Mouse (Mus musculus): Measurements from ENCODE around the gene Tnfsf15. TPM values are rescaled to one million over a fixed set of nuclear protein-coding genes. Genes with fewer than 3 reads are reported as not detected.

Gene Tnfsf15
- polyA plus RNA-seq, 1 experiment from 2014 or later = not detected

DNA sequence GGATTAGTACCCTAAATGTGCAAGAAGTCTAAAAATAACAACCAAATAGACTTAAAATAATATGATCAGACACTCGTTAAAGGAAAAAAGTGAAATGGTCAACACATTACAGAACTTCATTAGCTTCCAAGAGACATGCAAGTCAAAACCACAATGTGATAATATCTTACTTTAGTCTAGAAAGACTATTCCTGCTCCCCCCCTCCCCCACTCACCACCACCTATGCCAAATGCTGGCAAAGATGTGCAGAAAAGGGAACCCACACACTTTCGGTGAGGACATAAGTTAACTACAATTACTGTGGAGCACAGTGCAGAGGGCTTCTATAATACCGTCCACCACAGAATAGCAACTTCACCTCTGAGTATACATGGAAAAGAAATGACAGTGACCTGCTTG lies 24.2 kb upstream of the Tnfsf15 start:
- ATAC-seq = no peak
- no peaks in the 10 kb centered on the region for H3K9me3 ChIP-seq (replicated peaks; ENCODE audit: control insufficient read depth, low read length)
- H3K36me3 ChIP-seq (ENCODE audit: control insufficient read depth, insufficient read depth, low read length) = no peaks in the 10 kb centered on the region
- no peak overlapping the region for H3K27ac ChIP-seq (ENCODE audit: low read depth, low read length)
- H3K9ac ChIP-seq (ENCODE audit: low read length) = no peak overlapping the region
- no peaks in the 10 kb centered on the region for H3K4me1 ChIP-seq (ENCODE audit: control insufficient read depth, insufficient read depth, low read length)
- no peak for DNase-seq (ENCODE audit: low spot score)
- 84% methylated on average over 3 of the region's 3 CpGs for WGBS
- no peak overlapping the region for H3K4me3 ChIP-seq (ENCODE audit: low read depth, low read length)
- H3K27me3 ChIP-seq (replicated peaks; ENCODE audit: control insufficient read depth, insufficient read depth, low read length) = no peaks in the 10 kb centered on the region
- no peak overlapping the region for H3K4me2 ChIP-seq (ENCODE audit: low read length)

DNA sequence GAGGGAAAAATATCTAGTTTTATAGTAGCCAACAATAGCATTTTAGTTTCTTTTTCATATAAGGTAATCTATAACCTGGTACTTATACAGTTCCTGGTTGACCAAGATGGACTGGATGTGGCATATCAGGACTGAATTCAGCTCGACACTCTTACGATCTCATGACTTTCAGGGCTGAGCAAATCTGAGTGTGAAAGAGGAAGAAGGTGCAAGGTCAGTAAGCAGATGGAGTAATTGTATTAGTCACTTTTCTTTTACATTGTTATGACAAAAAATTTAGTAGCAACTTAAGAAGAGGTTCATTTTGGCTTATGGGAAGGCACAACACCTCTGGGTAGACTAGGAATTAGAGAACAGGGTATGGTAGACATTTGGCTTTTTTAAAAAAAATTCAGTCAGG lies 20.1 kb upstream of the Tnfsf15 start:
- H3K4me2 ChIP-seq (ENCODE audit: low read length) = no peak overlapping the region
- H3K27me3 ChIP-seq (replicated peaks; ENCODE audit: control insufficient read depth, insufficient read depth, low read length) = no peaks in the 10 kb centered on the region
- no peak overlapping the region for H3K4me3 ChIP-seq (ENCODE audit: low read depth, low read length)
- H3K9ac ChIP-seq (ENCODE audit: low read length) = no peak overlapping the region
- DNase-seq (ENCODE audit: low spot score) (no peak), ATAC-seq (no peak)
- no peaks in the 10 kb centered on the region for H3K36me3 ChIP-seq (ENCODE audit: control insufficient read depth, insufficient read depth, low read length)
- WGBS = 93% methylated on average over 2 of the region's 2 CpGs
- H3K4me1 ChIP-seq (ENCODE audit: control insufficient read depth, insufficient read depth, low read length) = no peaks in the 10 kb centered on the region
- no peak overlapping the region for H3K27ac ChIP-seq (ENCODE audit: low read depth, low read length)
- no peaks in the 10 kb centered on the region for H3K9me3 ChIP-seq (replicated peaks; ENCODE audit: control insufficient read depth, low read length)

DNA sequence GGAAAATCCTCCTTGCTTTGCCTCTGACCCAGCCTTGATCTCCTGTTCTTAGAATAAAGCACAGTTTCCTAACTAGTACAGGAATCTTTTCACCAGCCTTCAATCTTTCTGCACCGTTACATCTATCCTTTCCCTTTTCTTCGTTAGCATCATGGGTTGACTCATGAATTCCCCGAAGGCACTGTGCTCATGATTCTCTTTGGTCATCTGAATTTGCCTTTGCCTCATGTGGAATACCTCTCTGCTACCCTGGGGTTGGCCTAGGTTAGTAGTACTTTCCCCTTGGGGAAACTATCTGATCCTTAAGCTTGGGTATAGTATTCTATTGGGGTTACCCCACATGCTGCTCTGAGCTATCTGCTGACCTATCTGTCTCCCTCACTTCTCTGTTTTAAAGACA lies 15.0 kb upstream of the Tnfsf15 start:
- Histone ChIP-seq H3K9ac (ENCODE audit: low read length) (no peak overlapping the region), H3K4me1 (ENCODE audit: control insufficient read depth, insufficient read depth, low read length) (no peaks in the 10 kb centered on the region), H3K27me3 (replicated peaks; ENCODE audit: control insufficient read depth, insufficient read depth, low read length) (no peaks in the 10 kb centered on the region), H3K4me3 (ENCODE audit: low read depth, low read length) (no peak overlapping the region), H3K27ac (ENCODE audit: low read depth, low read length) (no peak overlapping the region), H3K9me3 (replicated peaks; ENCODE audit: control insufficient read depth, low read length) (no peaks in the 10 kb centered on the region), H3K4me2 (ENCODE audit: low read length) (no peak overlapping the region), H3K36me3 (ENCODE audit: control insufficient read depth, insufficient read depth, low read length) (no peaks in the 10 kb centered on the region)
- 83% methylated on average over 3 of the region's 3 CpGs for WGBS
- ATAC-seq = no peak
- DNase-seq (ENCODE audit: low spot score) = no peak

- no peaks in the 10 kb centered on the region for H3K27me3 ChIP-seq (replicated peaks; ENCODE audit: control insufficient read depth, insufficient read depth, low read length)
- no peak overlapping the region for H3K4me3 ChIP-seq (ENCODE audit: low read depth, low read length)
- 84% methylated on average over 6 of the region's 6 CpGs for WGBS
- H3K9me3 ChIP-seq (replicated peaks; ENCODE audit: control insufficient read depth, low read length) = no peaks in the 10 kb centered on the region
- H3K4me1 ChIP-seq (ENCODE audit: control insufficient read depth, insufficient read depth, low read length) = no peaks in the 10 kb centered on the region
- DNase-seq (ENCODE audit: low spot score) (no peak), ATAC-seq (no peak)
- no peak overlapping the region for H3K9ac ChIP-seq (ENCODE audit: low read length)
- H3K36me3 ChIP-seq (ENCODE audit: control insufficient read depth, insufficient read depth, low read length) = no peaks in the 10 kb centered on the region
- no peak overlapping the region for H3K27ac ChIP-seq (ENCODE audit: low read depth, low read length)
- H3K4me2 ChIP-seq (ENCODE audit: low read length) = no peak overlapping the region
Observed at GRCm38 (mm10) chr4:63757527-63758154, 12.7 kb upstream of the Tnfsf15 start.

DNA sequence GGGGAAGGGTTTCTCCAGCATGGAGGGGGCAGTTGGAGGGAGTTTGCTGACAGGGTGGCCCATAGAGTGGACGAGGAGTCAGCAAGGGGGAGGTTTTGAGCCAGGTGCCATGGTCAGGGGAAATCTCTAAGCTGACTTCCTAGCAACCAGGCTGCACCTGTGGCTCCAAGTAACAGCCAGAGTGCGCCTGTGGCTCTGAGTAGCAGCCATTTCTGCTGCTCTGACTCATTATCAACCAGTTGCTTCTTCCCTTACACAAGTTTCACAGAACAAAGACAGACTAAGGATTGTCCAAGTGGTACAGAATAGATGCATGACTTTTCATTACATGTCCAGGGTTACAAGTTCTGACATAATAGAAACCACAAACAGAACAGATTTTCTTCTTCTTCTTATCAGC lies 11.2 kb upstream of the Tnfsf15 start:
- Histone ChIP-seq H3K9me3 (replicated peaks; ENCODE audit: control insufficient read depth, low read length) (no peaks in the 10 kb centered on the region), H3K36me3 (ENCODE audit: control insufficient read depth, insufficient read depth, low read length) (no peaks in the 10 kb centered on the region), H3K4me2 (ENCODE audit: low read length) (no peak overlapping the region), H3K4me1 (ENCODE audit: control insufficient read depth, insufficient read depth, low read length) (no peaks in the 10 kb centered on the region), H3K4me3 (ENCODE audit: low read depth, low read length) (no peak overlapping the region), H3K9ac (ENCODE audit: low read length) (no peak overlapping the region), H3K27ac (ENCODE audit: low read depth, low read length) (no peak overlapping the region), H3K27me3 (replicated peaks; ENCODE audit: control insufficient read depth, insufficient read depth, low read length) (no peaks in the 10 kb centered on the region)
- DNase-seq (ENCODE audit: low spot score) (no peak), ATAC-seq (no peak)
- 66% methylated on average over 2 of the region's 2 CpGs for WGBS

- DNase-seq (ENCODE audit: low spot score) (no peak), ATAC-seq (no peak)
- no peaks in the 10 kb centered on the region for H3K4me1 ChIP-seq (ENCODE audit: control insufficient read depth, insufficient read depth, low read length)
- no peaks in the 10 kb centered on the region for H3K9me3 ChIP-seq (replicated peaks; ENCODE audit: control insufficient read depth, low read length)
- H3K36me3 ChIP-seq (ENCODE audit: control insufficient read depth, insufficient read depth, low read length) = no peaks in the 10 kb centered on the region
- H3K4me3 ChIP-seq (ENCODE audit: low read depth, low read length) = no peak overlapping the region
- H3K27ac ChIP-seq (ENCODE audit: low read depth, low read length) = no peak overlapping the region
- 83% methylated on average over 9 of the region's 9 CpGs for WGBS
- no peaks in the 10 kb centered on the region for H3K27me3 ChIP-seq (replicated peaks; ENCODE audit: control insufficient read depth, insufficient read depth, low read length)
- no peak overlapping the region for H3K9ac ChIP-seq (ENCODE audit: low read length)
- H3K4me2 ChIP-seq (ENCODE audit: low read length) = no peak overlapping the region
Observed at GRCm38 (mm10) chr4:63754467-63755020, 9.6 kb upstream of the Tnfsf15 start.

DNA sequence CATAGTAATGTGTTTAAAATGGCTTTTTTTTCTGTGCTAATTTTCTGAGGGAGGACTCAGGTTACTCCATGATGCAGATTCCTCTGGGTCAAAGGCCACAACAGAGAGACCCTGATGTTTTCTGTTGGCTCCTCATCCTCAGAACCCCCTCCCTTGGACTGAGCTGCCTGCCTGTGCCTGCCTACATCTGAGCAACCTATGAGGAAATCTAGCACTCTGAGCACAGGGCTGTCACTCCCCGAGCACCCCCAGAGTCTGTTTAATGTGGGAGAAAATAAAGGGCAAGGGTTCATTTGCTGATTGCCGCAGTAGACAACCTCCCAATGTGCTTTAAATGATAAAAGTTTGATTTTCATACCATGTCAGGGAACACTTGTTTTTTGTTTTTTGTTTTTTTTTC lies 8.9 kb upstream of the Tnfsf15 start:
- WGBS = 79% methylated on average over 2 of the region's 2 CpGs

DNA sequence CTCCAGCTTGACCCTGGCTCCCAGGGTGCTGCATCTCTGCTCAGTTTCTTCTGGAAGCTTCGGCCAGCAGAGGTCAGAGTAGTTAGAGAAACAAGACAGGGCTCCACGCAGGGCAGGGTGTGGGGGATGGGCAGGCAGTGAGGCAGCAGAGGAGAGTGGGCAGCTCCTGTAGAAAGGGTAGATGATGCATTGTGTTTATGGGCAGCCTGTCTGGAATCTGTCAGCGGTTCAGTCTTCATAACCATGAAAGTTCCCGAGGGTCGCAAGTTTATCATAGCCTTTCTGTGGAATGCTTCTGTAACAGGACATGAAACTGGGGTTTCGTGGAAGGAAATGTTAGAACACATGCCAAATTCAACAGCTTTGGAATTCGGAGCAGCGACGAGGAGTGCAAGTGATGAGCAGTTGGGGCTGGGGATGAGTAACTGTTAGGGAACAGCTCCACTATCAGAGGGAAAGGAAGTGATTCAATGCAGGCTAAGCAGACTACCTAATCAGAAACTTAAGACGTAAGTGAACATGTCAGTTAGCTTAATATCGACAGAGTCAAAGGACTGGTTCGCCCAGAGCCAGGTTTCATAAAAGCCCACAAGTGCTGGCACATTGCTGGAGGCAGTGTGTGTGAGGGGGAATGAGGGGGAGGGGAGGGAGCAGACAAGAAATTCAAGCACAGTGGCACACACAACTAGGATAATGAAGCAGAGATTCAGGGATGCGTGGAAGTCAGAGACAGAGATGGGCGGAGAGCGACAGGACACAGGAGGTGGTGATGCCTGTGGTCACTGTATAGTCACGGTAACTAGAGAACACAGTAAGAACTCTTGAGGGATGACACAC lies 8.0 kb upstream of the Tnfsf15 start:
- Histone ChIP-seq H3K36me3 (ENCODE audit: control insufficient read depth, insufficient read depth, low read length) (no peaks in the 10 kb centered on the region), H3K9me3 (replicated peaks; ENCODE audit: control insufficient read depth, low read length) (no peaks in the 10 kb centered on the region), H3K4me3 (ENCODE audit: low read depth, low read length) (no peak overlapping the region), H3K27ac (ENCODE audit: low read depth, low read length) (no peak overlapping the region), H3K27me3 (replicated peaks; ENCODE audit: control insufficient read depth, insufficient read depth, low read length) (no peaks in the 10 kb centered on the region), H3K9ac (ENCODE audit: low read length) (no peak overlapping the region), H3K4me2 (ENCODE audit: low read length) (no peak overlapping the region), H3K4me1 (ENCODE audit: control insufficient read depth, insufficient read depth, low read length) (no peaks in the 10 kb centered on the region)
- DNase-seq (ENCODE audit: low spot score) (peak; percentile 16), ATAC-seq (no peak)
- 75% methylated on average over 16 of the region's 16 CpGs for WGBS

More for the DNA sequence above, 8.9 kb upstream of the Tnfsf15 start:
- Histone ChIP-seq H3K9me3 (replicated peaks; ENCODE audit: control insufficient read depth, low read length) (no peaks in the 10 kb centered on the region), H3K4me2 (ENCODE audit: low read length) (no peak overlapping the region), H3K4me1 (ENCODE audit: control insufficient read depth, insufficient read depth, low read length) (no peaks in the 10 kb centered on the region), H3K27ac (ENCODE audit: low read depth, low read length) (no peak overlapping the region), H3K9ac (ENCODE audit: low read length) (no peak overlapping the region), H3K27me3 (replicated peaks; ENCODE audit: control insufficient read depth, insufficient read depth, low read length) (no peaks in the 10 kb centered on the region), H3K36me3 (ENCODE audit: control insufficient read depth, insufficient read depth, low read length) (no peaks in the 10 kb centered on the region), H3K4me3 (ENCODE audit: low read depth, low read length) (no peak overlapping the region)
- no peak for DNase-seq (ENCODE audit: low spot score)
- ATAC-seq = no peak
